Mouse (Mus musculus) central nervous system, embryonic 11.5 days (tissue): ENCODE data around the gene Carns1. TPM values are rescaled to one million over a fixed set of nuclear protein-coding genes. Genes with fewer than 3 reads are reported as not detected.

Source experiments
- polyA plus RNA-seq: library from polyadenylated mRNA; depleted of rRNA; stranded (reverse); fragments of >200 nt; gene quantifications from 2 replicates; pipeline ENCODE4 v1.2.3, GENCODE M21; 2012; rRNA removed

Carns1 gene
- polyA plus RNA-seq, result 3.5 and 4.1 TPM in 2 replicates

DNA sequence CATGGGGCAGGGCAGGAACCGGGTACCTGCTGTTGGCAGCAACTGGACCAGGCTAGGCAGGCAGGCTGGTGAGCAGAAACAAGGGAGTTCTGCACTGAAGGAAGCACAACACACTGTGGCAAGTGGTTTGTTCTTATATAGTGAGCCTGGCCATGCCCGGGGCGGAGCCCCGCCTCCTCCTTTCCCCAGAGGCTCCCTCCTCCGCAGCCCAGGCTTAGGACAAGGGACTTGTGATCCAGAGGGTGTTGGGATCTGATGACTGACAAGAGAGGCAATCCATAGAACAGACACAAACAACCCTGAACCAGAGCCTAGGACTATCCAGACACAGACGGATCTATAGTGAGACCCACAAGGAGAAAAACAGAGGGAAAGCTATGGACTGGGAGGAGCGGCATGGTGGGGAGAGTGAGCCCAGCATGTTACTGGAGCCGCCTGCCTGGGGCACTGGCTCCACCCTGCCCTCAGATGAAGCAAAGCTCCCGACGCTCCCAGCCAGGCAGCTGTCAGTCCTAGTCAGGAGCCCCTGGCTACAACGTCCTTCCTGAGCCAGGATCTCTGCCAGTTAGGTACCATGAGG is at the start of gene Carns1:
Carns1 (minus strand) TSS at position 112 of the 580 bp plus-strand sequence.

GRCm38 (mm10) chr19:4214071-4214770 is 38.9 kb upstream of the Carns1 start, which contains the start of the genes Clcf1 and AC109138.7:
Gene Clcf1 (plus strand): TSS chr19:4214238.
Gene AC109138.7 (plus strand): TSS chr19:4214357.

GRCm38 (mm10) chr19:4201291-4201909 is 26.1 kb upstream of the Carns1 start, which contains the start of gene Rad9a:
Gene Rad9a (minus strand): TSS chr19:4201662.

DNA sequence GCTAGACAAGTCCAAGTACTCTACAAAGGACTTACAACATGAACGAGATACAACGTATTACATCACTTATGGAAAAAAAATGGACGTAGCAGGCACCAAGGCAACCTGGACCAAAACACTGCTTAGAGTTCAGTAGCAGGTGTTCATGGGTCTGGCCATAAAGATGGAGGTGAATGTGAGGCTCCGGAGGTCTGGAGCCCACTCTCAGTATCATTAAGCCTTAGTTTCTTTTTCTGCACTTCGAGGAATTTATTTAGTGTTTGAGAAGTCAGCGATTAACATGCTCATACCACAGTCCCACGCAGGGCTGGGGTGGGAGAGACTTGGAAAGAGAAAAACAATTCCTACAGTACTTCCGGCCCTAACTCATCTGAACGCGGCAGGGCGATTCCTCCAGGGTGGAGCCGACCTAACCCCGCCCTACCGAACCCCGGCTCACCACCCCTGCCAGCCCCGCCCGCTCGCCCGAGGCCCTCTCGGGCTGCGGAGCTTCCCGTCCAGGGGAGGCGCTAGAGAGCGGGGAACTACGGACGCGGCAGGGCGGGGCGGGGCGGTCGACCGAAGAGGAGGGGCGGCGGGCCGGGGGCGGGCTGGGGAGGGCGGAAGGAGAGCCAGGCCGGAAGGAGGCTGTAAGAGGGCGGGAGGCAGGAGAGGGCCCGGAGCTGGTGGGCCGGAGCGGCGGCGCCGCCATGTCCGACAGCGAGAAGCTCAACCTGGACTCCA is 16.4 kb upstream of the Carns1 start, which contains the start of gene Ppp1ca:
Ppp1ca (plus strand) TSS at position 538 of the 723 bp plus-strand sequence.

GRCm38 (mm10) chr19:4190831-4191334 is 15.6 kb upstream of the Carns1 start, which contains the start of gene Tbc1d10c:
Gene Tbc1d10c (minus strand): TSS chr19:4191284.

GRCm38 (mm10) chr19:4162646-4163542 is 12.4 kb downstream of the Carns1 start, which contains the start of gene Rps6kb2:
Gene Rps6kb2 (minus strand): TSS chr19:4163354.

GRCm38 (mm10) chr19:4153232-4153654 is 22.0 kb downstream of the Carns1 start, which contains the start of gene Ptprcap:
Gene Ptprcap (plus strand): TSS chr19:4153604.

DNA sequence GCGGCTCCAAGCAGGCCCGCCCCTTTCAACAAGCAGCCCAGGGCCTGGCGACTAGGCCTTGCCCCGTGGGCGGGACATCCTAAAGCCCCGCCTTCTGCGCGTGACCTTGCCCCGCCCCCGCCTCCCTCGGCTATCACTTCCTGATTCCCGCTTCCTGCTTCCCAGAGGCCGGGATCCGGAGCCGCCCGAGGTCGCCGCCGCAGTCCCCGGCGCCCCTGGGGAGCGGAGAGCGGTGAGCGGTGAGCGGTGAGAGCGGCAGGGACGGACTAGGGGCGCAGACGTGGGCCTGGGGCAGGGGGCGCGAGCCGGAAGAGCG is 26.8 kb downstream of the Carns1 start, which contains the start of gene Coro1b:
Coro1b (plus strand) TSS at position 129 of the 316 bp plus-strand sequence.

DNA sequence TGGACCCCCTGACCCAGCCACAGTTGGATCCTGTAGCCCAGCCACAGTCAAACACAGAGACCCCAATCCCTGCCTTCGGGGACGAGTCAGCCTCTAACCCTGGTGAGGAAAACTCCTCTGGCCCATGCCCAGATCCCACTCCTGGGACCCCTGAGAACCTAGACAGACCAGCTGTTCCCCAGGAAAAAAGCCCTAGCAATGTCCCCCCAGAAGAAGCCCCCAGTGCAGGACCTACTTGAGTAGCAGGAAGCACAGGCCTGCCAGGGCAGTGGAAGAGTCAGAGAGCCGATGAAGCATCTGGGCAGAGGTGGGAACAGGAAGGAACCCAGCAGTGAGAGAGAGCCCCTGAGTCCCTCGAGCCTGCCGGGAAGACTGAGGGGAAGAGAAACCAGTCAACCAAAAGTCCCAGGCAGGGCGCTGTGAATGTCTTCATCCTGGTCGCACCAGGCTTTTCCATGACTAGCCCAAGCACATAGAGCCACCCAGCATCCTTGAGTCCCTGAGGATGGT is 31.5 kb downstream of the Carns1 start, which contains the start of gene Cabp4:
Cabp4 (minus strand) TSS at position 275 of the 510 bp plus-strand sequence.

GRCm38 (mm10) chr19:4139446-4139845 is 35.8 kb downstream of the Carns1 start, which contains the start of gene Gpr152:
Gene Gpr152 (plus strand): TSS chr19:4139787.

DNA sequence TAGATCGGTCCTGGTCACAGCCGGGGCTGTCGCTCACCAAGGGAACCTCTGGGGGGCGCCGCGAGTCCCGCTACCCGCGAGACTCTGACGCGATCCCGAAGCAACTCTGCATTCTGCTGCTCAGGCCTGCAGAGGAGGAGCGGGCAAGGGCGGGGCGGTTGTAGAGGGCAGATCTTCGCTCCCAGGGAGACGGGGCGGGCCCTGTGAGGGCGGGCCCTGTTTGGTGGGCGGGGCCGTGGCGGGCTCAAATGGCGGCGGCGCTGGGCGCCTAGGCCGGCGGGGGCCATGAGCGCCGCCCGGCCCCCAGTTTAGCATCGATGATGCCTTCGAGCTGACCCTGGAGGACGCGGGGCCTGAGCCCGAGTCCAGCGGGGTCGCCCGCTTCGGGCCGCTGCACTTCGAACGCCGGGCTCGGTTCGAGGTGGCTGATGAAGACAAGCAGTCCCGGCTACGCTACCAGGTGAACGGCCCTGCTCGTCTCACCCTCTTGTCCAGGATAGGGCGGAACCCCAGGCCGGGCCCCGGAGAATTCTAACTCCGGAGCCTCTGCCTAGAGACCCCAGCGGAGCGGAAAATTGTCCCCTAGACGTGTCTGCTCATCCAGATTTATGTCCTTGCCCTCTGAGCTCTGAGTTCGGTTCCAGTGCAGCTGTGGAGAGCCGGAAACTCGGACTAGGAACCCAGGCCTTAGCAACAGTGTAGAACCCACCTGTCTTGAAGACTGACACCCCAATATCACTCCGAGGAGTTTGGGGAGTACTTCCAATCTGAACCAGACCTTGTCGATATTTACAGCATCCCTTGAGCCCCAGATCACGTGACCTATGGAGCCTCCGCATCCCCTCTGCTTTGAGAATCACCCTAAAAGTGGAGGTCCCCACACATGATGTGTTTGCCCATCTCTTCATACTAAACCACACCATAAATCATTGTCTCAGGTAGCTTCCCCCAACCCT is 49.3 kb downstream of the Carns1 start, which contains the start of gene Aip:
Aip (minus strand) TSS at position 118 of the 956 bp plus-strand sequence.

Other genes starting within 250 kb of the Carns1 start
- 0.60 and 0.68 TPM in 2 replicates for gene Aldh3b1, start 245.7 kb downstream of the Carns1 start, polyA plus RNA-seq
- 8.5 and 11.6 TPM in 2 replicates for gene Unc93b1, start 240.3 kb downstream of the Carns1 start, polyA plus RNA-seq
- not detected in 2 replicates for gene Aldh3b3, start 216.8 kb downstream of the Carns1 start, polyA plus RNA-seq
- 0.38 and 0.76 TPM in 2 replicates for gene Aldh3b2, start 203.2 kb downstream of the Carns1 start, polyA plus RNA-seq
- gene Acy3, start 188.9 kb downstream of the Carns1 start, polyA plus RNA-seq, result 2.2 and 3.4 TPM in 2 replicates
- 0.11 and 0.15 TPM in 2 replicates for gene Tbx10, start 182.7 kb downstream of the Carns1 start, polyA plus RNA-seq
- 4.7 and 10.6 TPM in 2 replicates for gene Nudt8, start 174.9 kb downstream of the Carns1 start, polyA plus RNA-seq
- 2.9 and 4.4 TPM in 2 replicates for gene Gm49405, start 174.9 kb downstream of the Carns1 start, polyA plus RNA-seq
- 8.2 and 13.0 TPM in 2 replicates for gene Doc2g, start 172.2 kb downstream of the Carns1 start, polyA plus RNA-seq
- 153 and 167 TPM in 2 replicates for gene Ndufv1, start 162.7 kb downstream of the Carns1 start, polyA plus RNA-seq
- 218 and 263 TPM in 2 replicates for gene Gstp1, start 137.5 kb downstream of the Carns1 start, polyA plus RNA-seq
- 0.24 and 9.3 TPM in 2 replicates for gene Gstp2, start 129.5 kb downstream of the Carns1 start, polyA plus RNA-seq
- 0.98 and 2.2 TPM in 2 replicates for gene Gstp3, start 115.9 kb downstream of the Carns1 start, polyA plus RNA-seq
- 0.07 TPM in 1 of 2 replicates, not detected in the other for gene Cabp2, start 93.9 kb downstream of the Carns1 start, polyA plus RNA-seq
- 33.8 and 35.4 TPM in 2 replicates for gene Cdk2ap2, start 78.3 kb downstream of the Carns1 start, polyA plus RNA-seq
- 23.9 and 25.8 TPM in 2 replicates for gene Pitpnm1, start 75.5 kb downstream of the Carns1 start, polyA plus RNA-seq
- gene Aip, start 49.6 kb downstream of the Carns1 start, polyA plus RNA-seq, result 53.3 and 100 TPM in 2 replicates
- 0.02 and 0.06 TPM in 2 replicates for gene Gpr152, start 35.7 kb downstream of the Carns1 start, polyA plus RNA-seq
- 0.05 and 0.11 TPM in 2 replicates for gene Cabp4, start 31.4 kb downstream of the Carns1 start, polyA plus RNA-seq
- 168 and 188 TPM in 2 replicates for gene Coro1b, start 26.9 kb downstream of the Carns1 start, polyA plus RNA-seq
- 2.7 and 3.3 TPM in 2 replicates for gene Ptprcap, start 21.9 kb downstream of the Carns1 start, polyA plus RNA-seq
- 51.0 and 60.7 TPM in 2 replicates for gene Rps6kb2, start 12.1 kb downstream of the Carns1 start, polyA plus RNA-seq
- gene Tbc1d10c, start 15.8 kb upstream of the Carns1 start, polyA plus RNA-seq, result 1.8 and 2.9 TPM in 2 replicates
- gene Ppp1ca, start 16.6 kb upstream of the Carns1 start, polyA plus RNA-seq, result 375 and 508 TPM in 2 replicates
- 37.9 and 54.0 TPM in 2 replicates for gene Rad9a, start 26.2 kb upstream of the Carns1 start, polyA plus RNA-seq
- 2.9 and 11.1 TPM in 2 replicates for gene Clcf1, start 38.8 kb upstream of the Carns1 start, polyA plus RNA-seq
- gene AC109138.7, start 38.9 kb upstream of the Carns1 start, polyA plus RNA-seq, result not detected in 2 replicates
- gene Pold4, start 56.4 kb upstream of the Carns1 start, polyA plus RNA-seq, result 11.8 and 19.7 TPM in 2 replicates
- gene Ssh3, start 93.7 kb upstream of the Carns1 start, polyA plus RNA-seq, result 14.4 and 16.9 TPM in 2 replicates
- gene Ankrd13d, start 107.7 kb upstream of the Carns1 start, polyA plus RNA-seq, result 16.2 and 18.8 TPM in 2 replicates
- gene Grk2, start 130.7 kb upstream of the Carns1 start, polyA plus RNA-seq, result 71.3 and 119 TPM in 2 replicates
- 56.7 and 88.6 TPM in 2 replicates for gene Kdm2a, start 222.8 kb upstream of the Carns1 start, polyA plus RNA-seq